Mouse (Mus musculus) neural tube, embryonic 12.5 days (tissue): ENCODE data around the gene Rhou. TPM values are rescaled to one million over a fixed set of nuclear protein-coding genes. Genes with fewer than 3 reads are reported as not detected.

ENCODE experiments used
- ATAC-seq: fragments of 200-750 bp; cut with Nextera tagmentation; 2 replicates; pipeline ENCODE4 v1.8.0; 2017; ENCODE audit warnings: low read depth, mild to moderate bottlenecking, moderate TSS enrichment, moderate library complexity; ENCODE audit not compliant: low FRiP score
- H3K27ac ChIP-seq: fragments of 300-500 bp; sonication (generic); 2 replicates; pipeline ENCODE4 v1.5.1; 2016
- H3K27me3 ChIP-seq: fragments of 300-500 bp; sonication (generic); replicated peaks from 2 replicates; pipeline ENCODE4 v1.6.1; 2016; ENCODE audit warnings: mild to moderate bottlenecking
- H3K36me3 ChIP-seq: fragments of 300-500 bp; sonication (generic); 2 replicates; pipeline ENCODE4 v1.6.1; 2016; ENCODE audit warnings: mild to moderate bottlenecking
- H3K4me1 ChIP-seq: fragments of 300-500 bp; sonication (generic); 2 replicates; pipeline ENCODE4 v1.6.1; 2016
- H3K4me2 ChIP-seq: fragments of 300-500 bp; sonication (generic); replicated peaks from 2 replicates; pipeline ENCODE4 v1.6.1; 2016; ENCODE audit warnings: mild to moderate bottlenecking
- H3K4me3 ChIP-seq: fragments of 300-500 bp; sonication (generic); 2 replicates; pipeline ENCODE4 v1.5.1; 2016
- H3K9ac ChIP-seq: fragments of 300-500 bp; sonication (generic); 2 replicates; pipeline ENCODE4 v1.6.1; 2016; ENCODE audit warnings: mild to moderate bottlenecking
- H3K9me3 ChIP-seq: fragments of 300-500 bp; sonication (generic); 2 replicates; pipeline ENCODE4 v1.6.1; 2016; ENCODE audit warnings: mild to moderate bottlenecking
- WGBS: fragments of 180-500 bp; shearing (Covaris S2); methylation state at CpG from one replicate; pipeline ENCODE4 v1.1.7; 2016; 5-methylcytosine and 5-hydroxymethylcytosine counted together
- polyA plus RNA-seq: library from polyadenylated mRNA; unstranded; fragments of >200 nt; fragmentation: Nextera tagmentation; extraction: Ambion mirVana; gene quantifications from 2 replicates; pipeline ENCODE4 v1.2.1, GENCODE M21; 2016

Rhou gene
- polyA plus RNA-seq, 1 experiment from 2014 or later, result 14.2 TPM

DNA sequence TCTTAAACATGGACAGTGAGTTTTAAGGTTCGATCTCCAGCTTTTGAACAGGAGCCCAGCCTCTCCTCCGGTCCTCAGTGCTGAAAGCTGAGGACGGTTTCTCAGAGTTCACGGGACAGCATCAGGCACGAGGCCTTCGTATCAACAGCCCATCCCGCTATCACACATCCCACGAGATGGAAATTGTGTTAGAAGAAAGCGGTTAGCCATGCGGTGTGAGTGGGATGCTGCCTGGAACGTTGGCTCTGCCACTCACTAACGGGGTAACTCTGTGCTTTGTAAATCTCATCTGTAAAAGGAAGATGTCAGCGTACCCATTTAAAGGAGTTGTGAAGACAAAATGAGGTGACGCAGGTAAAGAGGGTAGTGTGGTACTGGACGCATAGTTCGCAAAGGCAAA lies 53.4 kb downstream of the Rhou start:
- H3K27ac ChIP-seq, result no peak overlapping the region
- no peak for ATAC-seq
- no peaks in the 10 kb centered on the region for H3K36me3 ChIP-seq

DNA sequence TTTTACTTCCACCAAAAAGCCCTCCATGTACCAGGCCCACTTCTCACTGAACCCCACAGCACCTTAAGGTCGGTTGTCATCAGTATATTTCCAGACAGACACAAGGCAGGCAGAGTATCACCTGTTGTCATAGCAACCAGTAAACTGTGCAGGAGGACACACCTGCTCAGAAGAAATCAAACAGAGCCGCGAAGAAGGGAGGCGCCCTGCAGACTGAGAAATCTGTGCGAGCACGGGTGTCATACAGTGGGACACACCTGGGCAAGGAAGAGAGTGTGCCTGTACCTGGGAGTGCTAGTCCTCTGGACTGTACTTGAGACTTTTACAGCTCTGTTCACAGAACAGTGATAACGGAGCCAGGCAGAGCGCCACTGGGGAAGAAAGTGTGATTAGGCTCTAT lies 55.0 kb downstream of the Rhou start:
- Histone ChIP-seq H3K9ac (no peak overlapping the region), H3K4me3 (no peak overlapping the region), H3K27me3 (no peaks in the 10 kb centered on the region), H3K4me1 (no peaks in the 10 kb centered on the region), H3K36me3 (no peaks in the 10 kb centered on the region), H3K27ac (no peak overlapping the region), H3K4me2 (no peak overlapping the region), H3K9me3 (no peaks in the 10 kb centered on the region)
- 86% methylated on average over 8 of the region's 8 CpGs for WGBS
- no peak for ATAC-seq

More for the DNA sequence above, 53.4 kb downstream of the Rhou start:
- no peaks in the 10 kb centered on the region for H3K9me3 ChIP-seq
- no peak overlapping the region for H3K9ac ChIP-seq
- WGBS, result 92% methylated on average over 16 of the region's 16 CpGs
- H3K4me1 ChIP-seq, result 0 out of 2 replicates have a peak, but pooled peaks cover 3% of the 10 kb centered on the region
- H3K4me3 ChIP-seq, result no peak overlapping the region
- no peak overlapping the region for H3K4me2 ChIP-seq
- no peaks in the 10 kb centered on the region for H3K27me3 ChIP-seq

DNA sequence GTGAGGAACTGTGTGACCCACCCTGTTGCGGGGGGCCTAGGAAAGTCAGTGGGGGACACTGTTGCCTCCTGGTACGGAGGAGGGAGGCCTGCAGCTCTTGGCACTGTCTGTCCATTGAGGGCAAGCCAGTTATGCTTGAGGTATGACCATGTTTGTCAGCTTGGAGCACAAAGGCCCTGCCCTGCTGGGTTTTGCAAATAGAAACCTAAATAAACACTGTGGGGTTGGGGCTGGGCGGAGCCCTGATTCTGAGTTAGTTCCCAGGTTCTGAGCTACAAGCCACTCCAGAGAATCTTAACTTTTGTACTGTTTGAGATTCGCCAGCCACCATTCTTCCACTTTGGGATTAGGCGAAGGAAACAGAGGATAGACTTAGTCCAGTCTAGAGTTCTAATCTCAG lies 56.6 kb downstream of the Rhou start:
- no peak overlapping the region for H3K9ac ChIP-seq
- no peaks in the 10 kb centered on the region for H3K36me3 ChIP-seq
- H3K27ac ChIP-seq, result no peak overlapping the region
- H3K27me3 ChIP-seq, result no peaks in the 10 kb centered on the region
- no peaks in the 10 kb centered on the region for H3K9me3 ChIP-seq
- no peak overlapping the region for H3K4me3 ChIP-seq
- H3K4me2 ChIP-seq, result no peak overlapping the region
- WGBS, result 84% methylated on average over 5 of the region's 5 CpGs
- no peaks in the 10 kb centered on the region for H3K4me1 ChIP-seq
- ATAC-seq, result no peak

Other genes with a start within 250 kb of the Rhou start
- gene Mc1r, start 246.8 kb upstream of the Rhou start, polyA plus RNA-seq, result 0.10 and 0.18 TPM in 2 replicates
- gene Tubb3, start 242.5 kb upstream of the Rhou start, polyA plus RNA-seq, result 1,217 and 1,244 TPM in 2 replicates
- gene Def8, start 230.4 kb upstream of the Rhou start, polyA plus RNA-seq, result 43.2 and 45.1 TPM in 2 replicates
- 59.8 and 63.3 TPM in 2 replicates for gene Afg3l1, start 176.0 kb upstream of the Rhou start, polyA plus RNA-seq
- 55.5 and 56.0 TPM in 2 replicates for gene Dbndd1, start 138.5 kb upstream of the Rhou start, polyA plus RNA-seq
- 39.5 and 42.1 TPM in 2 replicates for gene Gas8, start 135.1 kb upstream of the Rhou start, polyA plus RNA-seq
- 73.0 and 74.2 TPM in 2 replicates for gene Rab4a, start 152.1 kb downstream of the Rhou start, polyA plus RNA-seq
- 8.2 and 8.5 TPM in 2 replicates for gene Ccsap, start 206.3 kb downstream of the Rhou start, polyA plus RNA-seq
- 56.3 and 78.1 TPM in 2 replicates for gene Acta1, start 240.8 kb downstream of the Rhou start, polyA plus RNA-seq